Mouse (Mus musculus): ENCODE results near the gene Dnajc2. TPM values are rescaled to one million over a fixed set of nuclear protein-coding genes. Genes with fewer than 3 reads are reported as not detected.
"Not testable (repeated sequence)": the region's sequence is repeated elsewhere in the genome, so short reads cannot be mapped to it uniquely, and the experiment has no call there.

Gene Dnajc2
- total RNA-seq, 2 experiments from 2014 or later: 19.5 to 20.6 TPM

DNA sequence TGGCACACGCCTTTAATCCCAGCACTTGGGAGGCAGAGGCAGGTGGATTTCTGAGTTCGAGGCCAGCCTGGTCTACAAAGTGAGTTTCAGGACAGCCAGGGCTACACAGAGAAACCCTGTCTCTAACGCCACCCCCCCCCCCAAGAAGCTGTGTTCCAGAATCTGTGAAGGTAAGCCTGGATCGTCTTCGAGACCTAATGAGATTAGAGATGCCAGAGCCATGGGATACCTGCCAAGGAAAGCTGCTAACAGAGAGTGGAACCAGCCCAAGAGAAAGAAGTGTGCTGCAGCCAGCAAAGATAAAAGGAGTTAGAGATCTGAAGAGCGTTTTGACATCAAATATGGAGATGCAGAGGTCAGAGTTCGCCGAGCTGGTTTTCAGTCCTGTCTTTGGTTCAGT lies 77.0 kb downstream of the Dnajc2 start:
- not testable (repeated sequence) for DNase-seq (ENCODE audit: low spot score)
- intact Hi-C loops (cut with DNase I): loop anchor here (10.0 kb wide), 1 partner anchor 823 kb away; the partner anchor contains the start of genes Phtf2 and Tmem60

Other genes with a start within 250 kb of the Dnajc2 start
- gene Lrrc17, start 241.7 kb downstream of the Dnajc2 start, total RNA-seq (2021): 1 to 10 TPM; 2.4 to 4.2 TPM
- not detected for gene Fbxl13, start 139.6 kb downstream of the Dnajc2 start, total RNA-seq (2021)
- gene Armc10, start 139.4 kb downstream of the Dnajc2 start, total RNA-seq (2021): 1 to 10 TPM; 6.6 to 7.8 TPM
- 1 to 10 TPM; 4.5 to 5.4 TPM for gene Napepld, start 83.9 kb downstream of the Dnajc2 start, total RNA-seq (2021)
- gene Pmpcb, start 48.1 kb downstream of the Dnajc2 start, total RNA-seq (2021): 100 to 1,000 TPM; 241 to 242 TPM
- 10 to 100 TPM; 91.1 to 94.2 TPM for gene Psmc2, start within 50 bp of the Dnajc2 start, total RNA-seq (2021)
- not detected for gene Slc26a5, start 80.4 kb upstream of the Dnajc2 start, total RNA-seq (2021)

Measured in heart, postnatal 25 days (tissue).